Mouse (Mus musculus) kidney, embryonic 14.5 days (tissue): ENCODE measurements around the gene Fam120b. TPM values are rescaled to one million over a fixed set of nuclear protein-coding genes. Genes with fewer than 3 reads are reported as not detected.

Experiments used
- ATAC-seq: fragments of 200-750 bp; cut with Nextera tagmentation; 2 replicates; pipeline ENCODE4 v1.8.0; 2017; ENCODE audit warnings: moderate number of reproducible peaks, mild to moderate bottlenecking, moderate TSS enrichment, moderate library complexity; ENCODE audit not compliant: low FRiP score, low TSS enrichment
- H3K27ac ChIP-seq: fragments of 300-500 bp; sonication (generic); 2 replicates; pipeline ENCODE4 v1.5.1; 2014; ENCODE audit warnings: low read depth, mild to moderate bottlenecking, low read length, moderate library complexity, mixed read lengths
- H3K27me3 ChIP-seq: fragments of 300-500 bp; sonication (generic); 2 replicates; pipeline ENCODE4 v1.6.1; 2014; ENCODE audit warnings: mild to moderate bottlenecking, low read length; ENCODE audit not compliant: control insufficient read depth, insufficient read depth
- H3K36me3 ChIP-seq: fragments of 300-500 bp; sonication (generic); 2 replicates; pipeline ENCODE4 v1.6.1; 2014; ENCODE audit warnings: low read length, mixed read lengths; ENCODE audit not compliant: control insufficient read depth, insufficient read depth
- H3K4me1 ChIP-seq: fragments of 300-500 bp; sonication (generic); 2 replicates; pipeline ENCODE4 v1.6.1; 2014; ENCODE audit warnings: low read length, mixed read lengths; ENCODE audit not compliant: control insufficient read depth, insufficient read depth
- H3K4me2 ChIP-seq: fragments of 300-500 bp; sonication (generic); replicated peaks from 2 replicates; pipeline ENCODE4 v1.6.1; 2014; ENCODE audit warnings: low read depth, mild to moderate bottlenecking, low read length
- H3K4me3 ChIP-seq: fragments of 300-500 bp; sonication (generic); 2 replicates; pipeline ENCODE4 v1.5.1; 2014; ENCODE audit warnings: mild to moderate bottlenecking, low read length
- H3K9ac ChIP-seq: fragments of 300-500 bp; sonication (generic); 2 replicates; pipeline ENCODE4 v1.6.1; 2014; ENCODE audit warnings: low read depth, mild to moderate bottlenecking, low read length, moderate library complexity
- H3K9me3 ChIP-seq: fragments of 300-500 bp; sonication (generic); 2 replicates; pipeline ENCODE4 v1.6.1; 2016; ENCODE audit warnings: low read length; ENCODE audit not compliant: control insufficient read depth
- WGBS: fragments of 180-500 bp; shearing (Covaris S2); extraction: QIAGEN DNeasy Blood & Tissue Kit; methylation state at CpG from one replicate; pipeline ENCODE4 v1.1.7; 2014; 5-methylcytosine and 5-hydroxymethylcytosine counted together
- polyA plus RNA-seq: library from polyadenylated mRNA; unstranded; fragments of >200 nt; fragmentation: Nextera tagmentation; extraction: Ambion mirVana; gene quantifications from 2 replicates; pipeline ENCODE4 v1.2.1, GENCODE M21; 2014

Fam120b gene
- polyA plus RNA-seq, 1 experiment from 2014 or later = 29.4 TPM

DNA sequence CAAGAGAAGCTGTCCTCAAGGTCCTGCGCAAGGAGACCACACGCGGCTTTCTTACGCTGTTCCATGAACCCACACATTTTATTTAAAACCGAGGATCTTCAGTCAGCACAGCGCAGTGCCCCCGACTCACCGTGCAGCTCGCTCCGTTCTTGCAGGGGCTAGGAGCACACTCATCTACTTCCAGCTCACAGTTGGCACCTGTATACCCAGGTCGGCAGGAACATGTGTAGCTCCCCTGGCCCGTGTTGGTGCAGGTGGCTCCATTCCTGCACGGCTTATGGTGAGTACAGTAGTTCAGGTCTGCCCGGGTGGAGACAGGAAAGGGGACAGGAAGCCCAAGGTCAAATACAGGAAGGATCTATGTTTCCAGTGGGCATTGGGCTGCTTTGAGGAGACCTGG, 25.6 kb upstream of the Fam120b start:
- 90% methylated on average over 14 of the region's 14 CpGs for whole genome bisulfite sequencing
- peaks cover 19% of the 10 kb centered on the region for H3K27me3 ChIP-seq
- peaks cover 15% of the 10 kb centered on the region; the same call in 1 of the 2 replicates for H3K4me1 ChIP-seq
- ATAC-seq = no peak
- H3K9ac ChIP-seq = no peak overlapping the region
- H3K36me3 ChIP-seq = peaks cover 18% of the 10 kb centered on the region
- peak overlapping the region; percentile 13 for H3K4me2 ChIP-seq
- no peak overlapping the region for H3K4me3 ChIP-seq
- no peaks in the 10 kb centered on the region for H3K9me3 ChIP-seq
- no peak overlapping the region for H3K27ac ChIP-seq

- H3K36me3 ChIP-seq = peaks cover 18% of the 10 kb centered on the region
- 45% methylated on average over 17 of the region's 17 CpGs for WGBS
- H3K4me3 ChIP-seq = peak overlapping the region; percentile 64; the same call in 1 of the 2 replicates
- no peak overlapping the region for H3K27ac ChIP-seq
- H3K9ac ChIP-seq = 0 out of 2 replicates have a peak overlapping the region, but pooled peaks have one; percentile 32
- peak overlapping the region; percentile 97; the same call in 1 of the 2 replicates for H3K4me2 ChIP-seq
- H3K9me3 ChIP-seq = no peaks in the 10 kb centered on the region
- peaks cover 15% of the 10 kb centered on the region; the same call in 1 of the 2 replicates for H3K4me1 ChIP-seq
- ATAC-seq = no peak
- H3K27me3 ChIP-seq = peaks cover 23% of the 10 kb centered on the region
These were observed 23.8 kb upstream of the Fam120b start for GRCm38 (mm10) chr17:15371967-15372835.

- Histone ChIP-seq H3K9ac (peak overlapping the region; percentile 9; the same call in 1 of the 2 replicates), H3K4me3 (peak overlapping the region; percentile 64), H3K4me1 (peaks cover 19% of the 10 kb centered on the region; the same call in 1 of the 2 replicates), H3K9me3 (no peaks in the 10 kb centered on the region), H3K27ac (no peak overlapping the region), H3K4me2 (peak overlapping the region; percentile 97), H3K36me3 (peaks cover 16% of the 10 kb centered on the region), H3K27me3 (peaks cover 28% of the 10 kb centered on the region)
- ATAC-seq = no peak
- 47% methylated on average over 15 of the region's 15 CpGs for WGBS
These were observed 22.9 kb upstream of the Fam120b start for GRCm38 (mm10) chr17:15372931-15373652.

- peaks cover 7% of the 10 kb centered on the region; the same call in 1 of the 2 replicates for H3K36me3 ChIP-seq
- peak overlapping the region; percentile 64 for H3K4me3 ChIP-seq
- 1% methylated on average over 50 of the region's 50 CpGs for WGBS
- H3K27ac ChIP-seq = 0 out of 2 replicates have a peak overlapping the region, but pooled peaks have one; percentile 7
- H3K4me1 ChIP-seq = peaks cover 22% of the 10 kb centered on the region; the same call in 1 of the 2 replicates
- ATAC-seq = no peak
- no peaks in the 10 kb centered on the region for H3K9me3 ChIP-seq
- H3K9ac ChIP-seq = peak overlapping the region; percentile 63
- H3K27me3 ChIP-seq = peaks cover 34% of the 10 kb centered on the region
- H3K4me2 ChIP-seq = peak overlapping the region; percentile 97
These were observed 21.5 kb upstream of the Fam120b start for GRCm38 (mm10) chr17:15374321-15375141.

DNA sequence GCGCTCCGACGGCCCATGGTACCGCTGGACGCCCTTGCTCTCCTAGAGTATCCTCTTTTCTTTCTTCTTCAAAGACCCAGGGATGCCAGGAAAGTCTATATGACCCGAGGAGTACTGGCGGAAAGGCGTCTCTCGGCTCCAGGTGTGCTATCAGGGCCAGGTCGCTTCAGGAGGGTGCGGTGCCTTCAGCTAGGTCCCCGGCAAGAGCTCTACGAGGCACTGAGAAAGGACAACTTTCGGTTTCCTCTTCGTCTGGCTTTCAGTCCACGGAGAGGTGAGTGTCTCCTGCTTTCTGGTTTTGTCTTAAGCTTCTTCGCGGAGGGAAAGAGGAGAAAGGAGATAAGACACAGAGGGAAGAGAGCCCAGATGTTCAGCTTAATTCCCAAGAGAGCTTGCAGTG, 20.8 kb upstream of the Fam120b start:
- Histone ChIP-seq H3K36me3 (0 out of 2 replicates have a peak, but pooled peaks cover 5% of the 10 kb centered on the region), H3K4me2 (peak overlapping the region; percentile 97), H3K27me3 (peaks cover 34% of the 10 kb centered on the region), H3K4me3 (peak overlapping the region; percentile 64), H3K9ac (peak overlapping the region; percentile 63), H3K27ac (0 out of 2 replicates have a peak overlapping the region, but pooled peaks have one; percentile 7), H3K9me3 (no peaks in the 10 kb centered on the region), H3K4me1 (peaks cover 25% of the 10 kb centered on the region; the same call in 1 of the 2 replicates)
- under 1% methylated on average over 18 of the region's 18 CpGs for whole genome bisulfite sequencing
- no peak for ATAC-seq

DNA sequence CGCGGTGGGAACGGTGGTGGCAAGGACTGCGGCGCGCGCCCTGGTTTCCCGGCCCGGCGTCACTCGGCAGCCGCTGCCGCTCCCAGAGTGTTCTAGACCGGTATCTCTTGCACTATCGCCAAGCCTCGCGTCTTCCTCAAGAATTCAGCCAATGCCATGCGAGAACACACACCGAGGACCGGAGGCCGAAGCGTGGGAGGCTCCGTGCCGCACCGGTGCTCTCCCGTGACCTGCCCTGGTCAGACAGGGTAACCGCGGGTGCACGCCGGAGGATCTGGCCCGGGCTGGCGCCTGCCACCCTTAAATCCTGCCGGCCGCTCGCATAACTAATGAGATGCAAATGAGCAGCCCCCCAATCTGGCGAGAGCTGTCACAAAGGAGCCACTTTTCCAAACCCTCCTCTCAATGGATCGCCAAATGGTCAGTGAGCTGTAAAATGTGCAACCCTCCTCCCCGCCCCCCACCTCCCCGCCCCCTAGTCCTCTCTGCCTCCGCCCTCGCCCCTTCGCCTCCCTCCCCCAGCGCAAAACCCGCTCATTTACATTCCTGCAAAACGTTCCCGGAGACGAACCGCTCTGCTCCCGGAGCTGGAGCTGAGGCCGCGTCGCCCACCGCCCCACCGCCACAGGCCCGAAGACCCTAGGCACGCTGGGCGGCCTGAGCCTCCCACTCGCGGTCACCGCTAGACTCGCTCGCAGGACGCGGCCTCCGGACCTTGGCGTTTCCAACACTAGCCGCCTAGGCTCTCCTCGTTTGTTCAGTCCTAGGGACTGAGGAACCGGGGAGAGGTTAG, 20.1 kb upstream of the Fam120b start:
- H3K27me3 ChIP-seq = peaks cover 37% of the 10 kb centered on the region
- WGBS = under 1% methylated on average over 69 of the region's 69 CpGs
- peak; percentile 75 for ATAC-seq
- H3K27ac ChIP-seq = peak overlapping the region; percentile 76; the same call in 1 of the 2 replicates
- H3K4me3 ChIP-seq = peak overlapping the region; percentile 64
- peaks cover 26% of the 10 kb centered on the region; the same call in 1 of the 2 replicates for H3K4me1 ChIP-seq
- no peaks in the 10 kb centered on the region for H3K9me3 ChIP-seq
- H3K4me2 ChIP-seq = peak overlapping the region; percentile 97
- H3K9ac ChIP-seq = peak overlapping the region; percentile 63
- H3K36me3 ChIP-seq = no peaks in the 10 kb centered on the region

GRCm38 (mm10) chr17:15376494-15377181, 19.4 kb upstream of the Fam120b start, which contains the start of gene Dll1:
TSS of gene Dll1 (minus strand) at chr17:15376872.
- ATAC-seq = peak; percentile 5
- H3K4me3 ChIP-seq = peak within 1 kb of the TSS; percentile 64
- H3K27ac ChIP-seq = peak within 1 kb of the TSS; percentile 76; the same call in 1 of the 2 replicates
- H3K9me3 ChIP-seq = no peaks in the 10 kb centered on the region
- H3K27me3 ChIP-seq = peaks cover 44% of the 10 kb centered on the region
- no peaks in the 10 kb centered on the region for H3K36me3 ChIP-seq
- peak within 1 kb of the TSS; percentile 97 for H3K4me2 ChIP-seq
- WGBS = under 1% methylated on average over 36 of the region's 36 CpGs
- H3K9ac ChIP-seq = peak within 1 kb of the TSS; percentile 63
- peaks cover 32% of the 10 kb centered on the region; the same call in 1 of the 2 replicates for H3K4me1 ChIP-seq
